Mouse (Mus musculus) MEL (cell line): ENCODE measurements around the gene Tgm3. TPM values are rescaled to one million over a fixed set of nuclear protein-coding genes. Genes with fewer than 3 reads are reported as not detected.

Experiments used
- DNase-seq: peaks from one replicate; pipeline ENCODE4 v3.0.0; 2011; ENCODE audit warnings: low read depth, low spot score
- H3K27ac ChIP-seq: 2 replicates; pipeline ENCODE4 v1.5.1; 2012; ENCODE audit warnings: low read depth, mild to moderate bottlenecking, control low read depth, low read length, moderate library complexity; ENCODE audit not compliant: control insufficient read depth
- H3K27me3 ChIP-seq, 2 experiments: fragments of 150-350 bp in 1 of 2; sonication (generic) in 1 of 2; 2 replicates each; pipeline ENCODE4 v1.6.1; 2012; ENCODE audit warnings: low read length in 2 of 2, mild to moderate bottlenecking in 2 of 2, improper control_type of control experiment in 1 of 2, moderate library complexity in 1 of 2; ENCODE audit not compliant: insufficient read depth in 2 of 2, control insufficient read depth in 1 of 2
- H3K36me3 ChIP-seq, 2 experiments: 2 replicates each; pipeline ENCODE4 v1.6.1; 2012 to 2014; ENCODE audit warnings: low read length in 2 of 2, improper control_type of control experiment in 1 of 2, inconsistent platforms in 1 of 2, mild to moderate bottlenecking in 1 of 2; ENCODE audit not compliant: insufficient read depth in 2 of 2, control insufficient read depth in 1 of 2
- H3K4me1 ChIP-seq, 2 experiments: fragments of 150-350 bp in 1 of 2; sonication (generic) in 1 of 2; 2 replicates each; pipeline ENCODE4 v1.6.1; 2012; ENCODE audit warnings: low read length in 2 of 2, improper control_type of control experiment in 1 of 2, mild to moderate bottlenecking in 1 of 2; ENCODE audit not compliant: insufficient read depth in 2 of 2, control insufficient read depth in 1 of 2
- H3K4me3 ChIP-seq, 2 experiments: fragments of 150-350 bp in 1 of 2; sonication (generic) in 1 of 2; 2 replicates each; pipeline ENCODE4 v1.5.1; 2012; ENCODE audit warnings: low read depth in 2 of 2, low read length in 2 of 2, mild to moderate bottlenecking in 2 of 2, moderate library complexity in 2 of 2, control low read depth in 1 of 2, improper control_type of control experiment in 1 of 2; ENCODE audit not compliant: control insufficient read depth in 1 of 2, insufficient read depth in 1 of 2
- H3K79me2 ChIP-seq: 2 replicates; pipeline ENCODE4 v1.6.1; 2012; ENCODE audit warnings: mild to moderate bottlenecking, low read length, moderate library complexity; ENCODE audit not compliant: control insufficient read depth, poor library complexity, insufficient read depth
- H3K9ac ChIP-seq: 2 replicates; pipeline ENCODE4 v1.6.1; 2012; ENCODE audit warnings: low read depth, mild to moderate bottlenecking, control low read depth, low read length, moderate library complexity; ENCODE audit not compliant: control insufficient read depth, poor library complexity, severe bottlenecking
- H3K9me3 ChIP-seq: fragments of 150-350 bp; sonication (generic); replicated peaks from 2 replicates; pipeline ENCODE4 v1.6.1; 2012; ENCODE audit warnings: mild to moderate bottlenecking, low read length, improper control_type of control experiment, moderate library complexity; ENCODE audit not compliant: insufficient read depth
- CHD1 ChIP-seq: IDR thresholded peaks from 2 replicates; pipeline ENCODE4 v1.6.1; 2012; ENCODE audit warnings: low read depth, mild to moderate bottlenecking, inconsistent platforms, low read length, improper control_type of control experiment
- CHD2 ChIP-seq: IDR thresholded peaks from 2 replicates; pipeline ENCODE4 v1.6.1; 2011; ENCODE audit warnings: low read length, improper control_type of control experiment
- ELF1 ChIP-seq: IDR thresholded peaks from 2 replicates; pipeline ENCODE4 v1.6.1; 2014; ENCODE audit warnings: low read depth, mild to moderate bottlenecking, inconsistent platforms, low read length, improper control_type of control experiment, moderate library complexity
- KAT2A ChIP-seq: conservative IDR thresholded peaks from 2 replicates; pipeline ENCODE4 v1.6.1; 2012; ENCODE audit warnings: low read depth, low read length, improper control_type of control experiment, inconsistent platforms
- MAX ChIP-seq: IDR thresholded peaks from 2 replicates; pipeline ENCODE4 v1.6.1; 2011; ENCODE audit warnings: low read length, improper control_type of control experiment
- MAZ ChIP-seq: IDR thresholded peaks from 2 replicates; pipeline ENCODE4 v1.6.1; 2012; ENCODE audit warnings: low read depth, mild to moderate bottlenecking, inconsistent platforms, low read length, improper control_type of control experiment
- MYB ChIP-seq: IDR thresholded peaks from 2 replicates; pipeline ENCODE4 v1.6.1; 2011; ENCODE audit warnings: mild to moderate bottlenecking, low read depth, low read length, improper control_type of control experiment
- NELFE ChIP-seq: IDR thresholded peaks from 2 replicates; pipeline ENCODE4 v1.6.1; 2011; ENCODE audit warnings: low read depth, low read length, improper control_type of control experiment
- RAD21 ChIP-seq: IDR thresholded peaks from 2 replicates; pipeline ENCODE4 v1.6.1; 2011; ENCODE audit warnings: mild to moderate bottlenecking, low read depth, low read length, improper control_type of control experiment
- RCOR1 ChIP-seq: IDR thresholded peaks from 2 replicates; pipeline ENCODE4 v1.6.1; 2012; ENCODE audit warnings: low read depth, mild to moderate bottlenecking, inconsistent platforms, low read length, improper control_type of control experiment
- SIN3A ChIP-seq: IDR thresholded peaks from 2 replicates; pipeline ENCODE4 v1.6.1; 2012; ENCODE audit warnings: low read length, improper control_type of control experiment, inconsistent platforms
- SMC3 ChIP-seq: IDR thresholded peaks from 2 replicates; pipeline ENCODE4 v1.6.1; 2011; ENCODE audit warnings: low read depth, low read length, improper control_type of control experiment
- TBP ChIP-seq: IDR thresholded peaks from 2 replicates; pipeline ENCODE4 v1.8.0; 2011; ENCODE audit warnings: low read depth, low read length, improper control_type of control experiment
- UBTF ChIP-seq: IDR thresholded peaks from 2 replicates; pipeline ENCODE4 v1.6.1; 2012; ENCODE audit warnings: low read depth, mild to moderate bottlenecking, inconsistent platforms, low read length, improper control_type of control experiment, moderate library complexity, borderline replicate concordance; ENCODE audit not compliant: insufficient read depth
- USF1 ChIP-seq: IDR thresholded peaks from 2 replicates; pipeline ENCODE4 v1.6.1; 2014; ENCODE audit warnings: low read depth, mild to moderate bottlenecking, inconsistent platforms, low read length, improper control_type of control experiment, moderate library complexity
- USF2 ChIP-seq, 2 experiments: IDR thresholded peaks; 2 replicates each; pipeline ENCODE4 v1.6.1; 2011 to 2012; ENCODE audit warnings: improper control_type of control experiment in 2 of 2, low read length in 2 of 2, borderline replicate concordance in 1 of 2, inconsistent platforms in 1 of 2, low read depth in 1 of 2, mild to moderate bottlenecking in 1 of 2; ENCODE audit not compliant: insufficient read depth in 1 of 2
- ZKSCAN1 ChIP-seq: IDR thresholded peaks from 2 replicates; pipeline ENCODE4 v1.6.1; 2012; ENCODE audit warnings: low read depth, mild to moderate bottlenecking, inconsistent platforms, low read length, improper control_type of control experiment, moderate library complexity
- ZMIZ1 ChIP-seq: IDR thresholded peaks from 2 replicates; pipeline ENCODE4 v1.6.1; 2012; ENCODE audit warnings: low read depth, mild to moderate bottlenecking, inconsistent platforms, low read length, improper control_type of control experiment, moderate library complexity
- ZNF384 ChIP-seq: IDR thresholded peaks from 2 replicates; pipeline ENCODE4 v1.6.1; 2012; ENCODE audit warnings: low read depth, mild to moderate bottlenecking, inconsistent platforms, low read length, improper control_type of control experiment
- polyA plus RNA-seq, 2 experiments: library from polyadenylated mRNA; stranded (reverse) in 1 of 2; unstranded in 1 of 2; fragments of >175 nt in 1 of 2; fragments of >200 nt in 1 of 2; gene quantifications; 2 replicates each; pipeline versions ENCODE4 v1.2.1 to v1.2.4; 2012; ENCODE audit warnings: low replicate concordance in 2 of 2, low read depth in 1 of 2; ENCODE audit not compliant: insufficient read length in 2 of 2, insufficient read depth in 1 of 2, missing spikeins in 1 of 2
- total RNA-seq: library from RNA; depleted of rRNA; stranded (reverse); fragments of 300-350 nt; gene quantifications from 2 replicates; pipeline ENCODE4 v1.2.3, GENCODE M21; 2012

Tgm3 gene
- total and polyA plus RNA-seq, 3 experiments, result not detected

GRCm38 (mm10) chr2:130013646-130014045, 1.5 kb downstream of the Tgm3 start:
- H3K79me2 ChIP-seq, result no peaks in the 10 kb centered on the region
- no peak overlapping the region for H3K9ac ChIP-seq
- DNase-seq, result no peak
- H3K9me3 ChIP-seq, result no peaks in the 10 kb centered on the region
- H3K27me3 ChIP-seq, result peaks cover 2 to 10% of the 10 kb centered on the region in 2 experiments; a peak in 2 of 4 replicates
- no peak overlapping the region for H3K27ac ChIP-seq
- no peaks in the 10 kb centered on the region for H3K36me3 ChIP-seq
- no peaks in the 10 kb centered on the region for H3K4me1 ChIP-seq
- TF ChIP-seq USF2 (IDR thresholded peaks at IDR 0.05; ENCODE audit: borderline replicate concordance in 1 of 2, insufficient read depth in 1 of 2, low read depth in 1 of 2, low read length in 2 of 2) (no peak), CHD2 (no peak), CHD1 (no peak), UBTF (no peak), USF1 (no peak), MAZ (no peak), RCOR1 (no peak), ZKSCAN1 (no peak), MAX (no peak), ELF1 (no peak), SMC3 (no peak), RAD21 (no peak), KAT2A (no peak)
- TF ChIP-seq, all 39 proteins: peak for 0
- no peak overlapping the region for H3K4me3 ChIP-seq

- H3K9me3 ChIP-seq, result no peaks in the 10 kb centered on the region
- H3K27ac ChIP-seq, result no peak overlapping the region
- H3K27me3 ChIP-seq, result peaks cover 2 to 10% of the 10 kb centered on the region in 2 experiments; a peak in 2 of 4 replicates
- H3K36me3 ChIP-seq, result no peaks in the 10 kb centered on the region
- H3K4me3 ChIP-seq, result no peak overlapping the region
- H3K79me2 ChIP-seq, result no peaks in the 10 kb centered on the region
- H3K9ac ChIP-seq, result no peak overlapping the region
- DNase-seq, result no peak
- no peaks in the 10 kb centered on the region for H3K4me1 ChIP-seq
- TF ChIP-seq ZNF384 (no peak), ZMIZ1 (no peak), NELFE (no peak), MYB (no peak), CHD2 (no peak), SIN3A (no peak), TBP (no peak), SMC3 (no peak), UBTF (no peak)
Observed at GRCm38 (mm10) chr2:130015196-130015595, 3.0 kb downstream of the Tgm3 start.
